Comparison of ENCODE assay signal across 17 mouse cellular contexts in the genomic region with DNA sequence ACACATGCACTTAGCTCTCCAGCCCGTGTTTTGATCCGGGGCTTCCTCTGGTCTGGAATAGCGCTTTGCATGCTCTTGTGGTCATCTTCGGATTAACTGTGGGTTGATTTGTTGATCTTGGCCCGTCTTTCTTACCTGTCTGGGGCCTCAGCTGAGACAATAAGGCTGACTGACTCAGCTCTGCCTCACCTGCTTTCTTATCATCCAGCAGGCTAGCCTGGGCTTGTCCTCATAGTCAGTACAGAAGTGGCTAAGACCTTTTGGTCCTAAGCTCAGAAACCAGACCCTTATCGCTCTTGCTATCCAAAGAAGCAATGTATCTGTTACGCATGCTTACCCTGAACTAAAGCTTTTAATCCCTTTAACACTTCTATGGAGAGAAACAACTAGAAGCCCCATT. TPM values are rescaled to one million over a fixed set of nuclear protein-coding genes. Genes with fewer than 3 reads are reported as not detected.
DNase-seq lines count a peak whose midpoint lies in the region; ATAC-seq and TF ChIP-seq lines count a peak whose summit lies in the region.
"Had no signal": no experiment of that assay in that cellular context is flagged by ENCODE, and none has a peak within 500 bp of the region (broad histone marks: within the 10 kb centered on the region; RNA-seq: fewer than 3 reads in every experiment).

No protein-coding gene starts in this region.

- ATAC-seq in forebrain, postnatal 0 days = no peak
- no peak for ATAC-seq in forebrain, embryonic 14.5 days
- ATAC-seq: CD4-positive, CD25-positive, alpha-beta regulatory T cell, adult 4 months had no signal

- H3K36me3 ChIP-seq in forebrain, postnatal 0 days (ENCODE audit: insufficient read depth) = no peaks in the 10 kb centered on the region
- H3K36me3 ChIP-seq in forebrain, embryonic 14.5 days (ENCODE audit: control insufficient read depth, insufficient read depth, low read length) = no peaks in the 10 kb centered on the region
- H3K36me3 ChIP-seq: embryonic facial prominence, embryonic 13.5 days; hindbrain, embryonic 10.5 days; intestine, embryonic 15.5 days; liver, embryonic 12.5 days; midbrain, embryonic 12.5 days had no signal

- TF ChIP-seq CTCF in forebrain, postnatal 0 days (IDR thresholded peaks at IDR 0.05; ENCODE audit: low read depth) = no peak

- H3K4me2 ChIP-seq in forebrain, postnatal 0 days (ENCODE audit: low read depth) = no peak overlapping the region
- H3K4me2 ChIP-seq in forebrain, embryonic 14.5 days (ENCODE audit: low read length) = no peak overlapping the region
- H3K4me2 ChIP-seq: embryonic facial prominence, embryonic 13.5 days; intestine, embryonic 15.5 days; lung, embryonic 14.5 days had no signal

- DNase-seq in forebrain, postnatal 0 days = no peak
- no peak for DNase-seq in forebrain, embryonic 14.5 days (ENCODE audit: low spot score)
- peak; percentile 65 for DNase-seq in urinary bladder, postnatal 14 days (ENCODE audit: low spot score)
- no peak for DNase-seq in urinary bladder, postnatal 25 days (ENCODE audit: low spot score)
- DNase-seq in ZHBTc4 (ENCODE audit: low read depth, low spot score) = peak; percentile 44
- no peak for DNase-seq in adrenal gland, adult (ENCODE audit: inconsistent age in 2 of 2, low spot score in 1 of 2)
- DNase-seq in adrenal gland, postnatal 36 days = no peak
- DNase-seq: embryo, embryonic 11 days; gastrocnemius, postnatal 36 days had no signal

- 0 out of 2 replicates have a peak, but pooled peaks cover 12% of the 10 kb centered on the region for H3K4me1 ChIP-seq in forebrain, postnatal 0 days (ENCODE audit: insufficient read depth)
- H3K4me1 ChIP-seq in forebrain, embryonic 14.5 days (ENCODE audit: control insufficient read depth, insufficient read depth, low read length) = peaks cover 20% of the 10 kb centered on the region
- H3K4me1 ChIP-seq: intestine, embryonic 15.5 days had no signal

- no peak overlapping the region for H3K4me3 ChIP-seq in forebrain, postnatal 0 days (ENCODE audit: low read depth, low read length)
- no peak overlapping the region for H3K4me3 ChIP-seq in forebrain, embryonic 14.5 days (ENCODE audit: low read depth, low read length)
- H3K4me3 ChIP-seq: embryonic facial prominence, embryonic 13.5 days; erythroblast, embryonic 14.5 days; hindbrain, embryonic 10.5 days; intestine, embryonic 15.5 days; liver, embryonic 12.5 days; midbrain, embryonic 12.5 days had no signal

- WGBS in forebrain, postnatal 0 days = 87% methylated on average over 7 of the region's 7 CpGs
- WGBS in forebrain, embryonic 14.5 days = 79% methylated on average over 7 of the region's 7 CpGs

- H3K9me3 ChIP-seq in forebrain, postnatal 0 days (ENCODE audit: low read length) = no peaks in the 10 kb centered on the region
- H3K9me3 ChIP-seq in forebrain, embryonic 14.5 days (replicated peaks; ENCODE audit: control insufficient read depth, low read length) = no peaks in the 10 kb centered on the region
- H3K9me3 ChIP-seq: embryonic facial prominence, embryonic 13.5 days; hindbrain, embryonic 10.5 days; intestine, embryonic 15.5 days; liver, embryonic 12.5 days; midbrain, embryonic 12.5 days had no signal

- H3K9ac ChIP-seq in forebrain, postnatal 0 days = no peak overlapping the region
- no peak overlapping the region for H3K9ac ChIP-seq in forebrain, embryonic 14.5 days (ENCODE audit: low read length)
- H3K9ac ChIP-seq: embryonic facial prominence, embryonic 13.5 days; intestine, embryonic 15.5 days; liver, embryonic 12.5 days; lung, embryonic 14.5 days; midbrain, embryonic 12.5 days had no signal

- 0 out of 2 replicates have a peak overlapping the region, but pooled peaks have one; percentile 45 for H3K27ac ChIP-seq in forebrain, postnatal 0 days (ENCODE audit: low read depth, low read length)
- H3K27ac ChIP-seq in forebrain, embryonic 14.5 days (ENCODE audit: low read depth, low read length) = no peak overlapping the region
- H3K27ac ChIP-seq: embryonic facial prominence, embryonic 13.5 days; intestine, embryonic 15.5 days; midbrain, embryonic 12.5 days had no signal

- H3K27me3 ChIP-seq in forebrain, postnatal 0 days (ENCODE audit: insufficient read depth, low read length) = no peaks in the 10 kb centered on the region
- no peaks in the 10 kb centered on the region for H3K27me3 ChIP-seq in forebrain, embryonic 14.5 days (replicated peaks; ENCODE audit: control insufficient read depth, insufficient read depth, low read length)
- H3K27me3 ChIP-seq: embryonic facial prominence, embryonic 13.5 days; intestine, embryonic 15.5 days had no signal

RNA-seq across cellular contexts. Expression of gene Mxi1, which starts 26.6 kb away (rescaled TPM):
- total RNA-seq in forebrain, postnatal 0 days (2014; rRNA removed) = 37.0 and 48.4 TPM in 2 replicates
- polyA plus RNA-seq in forebrain, postnatal 0 days (2015; fragmentation: Nextera tagmentation; extraction: Ambion mirVana) = 42.2 and 48.9 TPM in 2 replicates
- 27.6 and 41.0 TPM in 2 replicates for polyA plus RNA-seq in forebrain, embryonic 14.5 days (2014; fragmentation: Nextera tagmentation; extraction: Ambion mirVana)
- total RNA-seq in adrenal gland, postnatal 36 days (2021) = 10 to 100 TPM; 29.7 to 39.8 TPM

Comparison
In these comparisons a context has a peak if more than half of its experiments do, and no peak if none do; other contexts are left out.
1. DNase-seq: peak in urinary bladder, postnatal 14 days (single experiment) and ZHBTc4 (single experiment); none in forebrain, postnatal 0 days (single experiment), forebrain, embryonic 14.5 days (single experiment), urinary bladder, postnatal 25 days (single experiment), adrenal gland, adult (0 of 2) and adrenal gland, postnatal 36 days (0 of 2).